Mouse (Mus musculus): ENCODE measurements at regions not wholly inside any gene's neighbourhood (a gene's known extent, or its start where the extent isn't known, plus 50 kb on each side); places are given as distances from the start of the nearest gene placed in this dataset.

DNA sequence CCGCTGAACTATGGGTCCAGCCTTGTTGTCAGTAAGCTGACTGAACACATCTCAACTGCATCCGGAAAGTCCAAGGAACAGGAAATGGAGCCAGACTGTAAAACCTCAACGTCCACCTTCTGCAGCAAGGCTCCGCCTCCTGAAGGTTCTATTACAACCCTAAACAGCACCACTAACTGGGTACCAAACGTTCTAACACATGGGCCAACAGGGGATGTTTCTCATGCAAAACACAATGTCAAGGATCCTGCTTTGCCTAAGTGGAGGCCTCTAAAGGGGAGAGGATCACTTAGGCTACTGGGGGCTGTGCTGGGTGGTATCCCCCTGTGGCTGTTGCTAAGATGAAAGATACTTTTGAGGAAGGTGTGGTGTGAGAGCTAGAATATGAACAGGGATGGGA, 51.0 kb upstream of the Stt3b start:
- peaks cover 4% of the 10 kb centered on the region for H3K36me3 ChIP-seq (replicated peaks; ENCODE audit: low read length)
- no peaks in the 10 kb centered on the region for H3K27me3 ChIP-seq (replicated peaks)
- peaks cover 22% of the 10 kb centered on the region for H3K9me3 ChIP-seq
- TF ChIP-seq FLI1 (IDR thresholded peaks at IDR 0.05; ENCODE audit: low read length) (no peak), GATA1 (IDR thresholded peaks at IDR 0.05; ENCODE audit: borderline replicate concordance, low read length) (no peak)
- peaks cover 13% of the 10 kb centered on the region for H3K4me1 ChIP-seq
- H3K4me3 ChIP-seq (replicated peaks) = no peak overlapping the region

DNA sequence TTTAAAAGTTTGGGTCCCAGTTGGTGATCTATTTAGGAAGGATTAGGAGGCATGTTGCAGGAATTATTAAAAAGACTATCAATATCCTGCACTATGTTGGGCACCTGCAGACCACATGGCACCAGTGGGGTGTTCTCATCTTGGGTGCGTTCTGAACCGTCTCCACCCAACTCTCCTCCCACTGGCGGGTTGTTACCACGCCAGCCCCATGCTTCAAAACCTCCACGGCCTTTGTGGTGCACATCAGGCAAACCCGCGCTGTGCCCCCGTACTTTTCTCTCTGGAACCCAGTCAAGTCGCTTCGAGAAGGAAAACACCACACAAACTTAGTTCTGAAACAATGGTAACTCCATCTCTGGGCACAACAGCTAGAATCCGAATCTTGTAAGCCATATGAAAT, 51.7 kb upstream of the Stt3b start:
- Histone ChIP-seq H3K4me3 (replicated peaks) (no peak overlapping the region), H3K36me3 (replicated peaks; ENCODE audit: low read length) (peaks cover 4% of the 10 kb centered on the region), H3K4me1 (peaks cover 13% of the 10 kb centered on the region), H3K9me3 (peaks cover 22% of the 10 kb centered on the region), H3K27me3 (replicated peaks) (no peaks in the 10 kb centered on the region)
- TF ChIP-seq FLI1 (IDR thresholded peaks at IDR 0.05; ENCODE audit: low read length) (no peak), GATA1 (IDR thresholded peaks at IDR 0.05; ENCODE audit: borderline replicate concordance, low read length) (no peak)

DNA sequence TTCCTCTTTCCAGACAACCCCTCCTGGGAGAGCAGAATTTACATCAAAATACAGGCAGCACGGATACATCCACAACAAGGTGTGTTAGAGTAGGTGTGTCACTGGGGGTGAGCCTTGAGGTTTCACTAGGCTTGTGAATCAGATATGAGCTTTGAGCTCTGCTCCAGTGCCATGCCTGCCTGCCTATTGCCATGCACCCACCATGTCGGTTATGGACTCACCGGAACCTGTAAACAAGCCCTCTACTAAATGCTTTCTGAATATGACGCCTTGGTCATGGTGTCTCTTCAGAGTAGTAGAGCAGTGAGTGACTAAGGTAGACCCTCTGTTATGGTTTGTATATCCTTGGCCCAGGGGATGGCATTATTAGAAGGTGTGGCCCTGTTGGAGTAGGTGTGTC, 52.3 kb upstream of the Stt3b start:
- Histone ChIP-seq H3K4me1 (peaks cover 13% of the 10 kb centered on the region), H3K9me3 (peaks cover 23% of the 10 kb centered on the region), H3K36me3 (replicated peaks; ENCODE audit: low read length) (peaks cover 4% of the 10 kb centered on the region), H3K4me3 (replicated peaks) (no peak overlapping the region), H3K27me3 (replicated peaks) (no peaks in the 10 kb centered on the region)
- TF ChIP-seq FLI1 (IDR thresholded peaks at IDR 0.05; ENCODE audit: low read length) = no peak
- no peak for TF ChIP-seq GATA1 (IDR thresholded peaks at IDR 0.05; ENCODE audit: borderline replicate concordance, low read length)

DNA sequence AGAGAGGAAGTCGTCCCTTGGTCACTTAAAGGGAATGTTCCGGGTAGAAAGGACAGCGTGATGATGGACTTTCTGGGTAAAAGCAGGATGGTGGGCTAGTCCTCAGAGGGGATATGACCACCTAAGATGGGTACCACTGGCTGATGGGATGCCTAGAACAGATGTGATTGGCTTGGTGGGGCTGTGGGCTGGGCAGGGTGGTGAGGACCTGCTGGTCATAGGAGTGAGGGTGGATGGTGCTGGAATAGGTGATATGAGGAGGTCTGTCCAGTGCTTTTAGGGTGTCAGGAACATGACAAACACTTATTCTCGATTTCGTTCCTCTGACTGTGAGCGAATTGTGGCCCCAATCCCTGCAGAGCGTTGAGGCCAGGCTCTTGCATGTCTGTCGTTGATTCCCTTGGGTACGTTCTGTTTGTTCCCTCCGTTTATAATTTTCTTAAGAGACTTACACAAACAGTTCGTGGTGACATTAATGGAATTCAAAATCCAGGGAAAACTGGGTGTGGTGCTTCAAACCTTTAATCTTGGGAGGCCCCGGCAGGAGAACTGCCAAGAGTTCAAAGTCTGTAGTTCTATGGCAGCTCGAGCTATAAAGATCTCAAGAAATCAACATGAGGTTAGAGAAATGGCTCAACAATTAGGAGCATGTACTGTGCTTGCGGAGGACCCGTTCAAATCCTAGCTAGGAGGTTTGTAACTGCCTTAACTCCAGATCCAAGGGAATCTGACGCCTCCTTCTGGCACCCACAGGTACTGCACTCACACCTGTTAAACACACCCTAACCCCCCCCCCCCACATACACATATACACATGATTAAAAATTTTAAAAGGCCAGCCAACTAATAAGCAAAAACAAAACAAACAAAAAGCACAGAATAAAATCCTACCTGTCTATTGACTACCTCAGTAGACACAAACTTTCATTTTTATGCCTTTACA, 55.0 kb upstream of the Stt3b start:
- Histone ChIP-seq H3K4me3 (replicated peaks) (no peak overlapping the region), H3K27me3 (replicated peaks) (no peaks in the 10 kb centered on the region), H3K9me3 (peaks cover 13% of the 10 kb centered on the region), H3K36me3 (replicated peaks; ENCODE audit: low read length) (no peaks in the 10 kb centered on the region), H3K4me1 (peaks cover 6% of the 10 kb centered on the region; the same call in 1 of the 2 replicates)
- TF ChIP-seq FLI1 (IDR thresholded peaks at IDR 0.05; ENCODE audit: low read length) (no peak), GATA1 (IDR thresholded peaks at IDR 0.05; ENCODE audit: borderline replicate concordance, low read length) (no peak)

DNA sequence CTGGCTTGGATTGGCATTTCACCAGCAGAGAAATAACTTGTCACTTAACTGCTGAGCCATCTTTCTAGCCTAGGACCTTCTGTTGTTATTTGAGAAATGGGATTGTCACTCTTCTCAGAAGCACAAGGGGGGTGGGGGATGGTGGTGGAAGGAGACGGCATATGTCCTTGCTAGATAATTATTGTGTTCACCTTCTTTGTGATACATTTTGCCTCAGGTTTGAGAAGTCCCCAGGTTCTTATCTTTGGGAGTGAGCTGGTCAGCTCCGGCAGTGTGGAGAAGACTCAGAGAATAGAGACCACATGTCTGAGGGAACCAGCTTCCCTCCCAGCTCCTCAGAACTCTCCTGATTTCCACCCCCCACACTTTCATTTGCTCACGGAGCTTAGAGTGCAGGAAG, 57.6 kb upstream of the Stt3b start:
- Histone ChIP-seq H3K36me3 (replicated peaks; ENCODE audit: low read length) (no peaks in the 10 kb centered on the region), H3K4me1 (no peaks in the 10 kb centered on the region; the same call in 1 of the 2 replicates)
- TF ChIP-seq GATA1 (IDR thresholded peaks at IDR 0.05; ENCODE audit: borderline replicate concordance, low read length) (no peak), FLI1 (IDR thresholded peaks at IDR 0.05; ENCODE audit: low read length) (no peak)

DNA sequence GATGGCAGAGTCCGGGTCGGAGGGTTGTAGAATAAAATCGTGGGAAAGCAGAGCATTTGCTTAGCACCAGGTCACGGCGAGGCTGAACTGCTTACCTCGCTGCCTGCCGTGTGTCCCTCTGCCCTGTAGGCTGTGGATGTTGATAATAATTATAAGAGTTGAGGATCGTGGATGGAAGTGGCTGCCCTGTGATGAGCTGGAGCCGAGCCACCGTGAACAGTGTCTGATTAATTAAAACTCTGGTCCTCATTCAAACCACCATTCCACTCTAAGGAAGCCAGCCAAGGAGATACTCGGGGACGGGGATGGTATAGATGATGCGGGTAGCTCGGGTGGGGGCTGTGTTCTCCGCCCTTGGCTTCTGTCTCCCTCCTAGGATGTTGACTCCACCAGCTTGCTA, 70.1 kb upstream of the Stt3b start:
- H3K27me3 ChIP-seq (replicated peaks) = peaks cover 5% of the 10 kb centered on the region
- H3K36me3 ChIP-seq (replicated peaks; ENCODE audit: low read length) = no peaks in the 10 kb centered on the region
- TF ChIP-seq FLI1 (IDR thresholded peaks at IDR 0.05; ENCODE audit: low read length) = no peak
- no peak for TF ChIP-seq GATA1 (IDR thresholded peaks at IDR 0.05; ENCODE audit: borderline replicate concordance, low read length)
- H3K4me3 ChIP-seq (replicated peaks) = no peak overlapping the region
- peaks cover 15% of the 10 kb centered on the region for H3K4me1 ChIP-seq
- H3K9me3 ChIP-seq = 0 out of 2 replicates have a peak, but pooled peaks cover 7% of the 10 kb centered on the region

More for the DNA sequence above, 57.6 kb upstream of the Stt3b start:
- Histone ChIP-seq H3K4me3 (replicated peaks) (no peak overlapping the region), H3K27me3 (replicated peaks) (no peaks in the 10 kb centered on the region), H3K9me3 (peaks cover 13% of the 10 kb centered on the region)

DNA sequence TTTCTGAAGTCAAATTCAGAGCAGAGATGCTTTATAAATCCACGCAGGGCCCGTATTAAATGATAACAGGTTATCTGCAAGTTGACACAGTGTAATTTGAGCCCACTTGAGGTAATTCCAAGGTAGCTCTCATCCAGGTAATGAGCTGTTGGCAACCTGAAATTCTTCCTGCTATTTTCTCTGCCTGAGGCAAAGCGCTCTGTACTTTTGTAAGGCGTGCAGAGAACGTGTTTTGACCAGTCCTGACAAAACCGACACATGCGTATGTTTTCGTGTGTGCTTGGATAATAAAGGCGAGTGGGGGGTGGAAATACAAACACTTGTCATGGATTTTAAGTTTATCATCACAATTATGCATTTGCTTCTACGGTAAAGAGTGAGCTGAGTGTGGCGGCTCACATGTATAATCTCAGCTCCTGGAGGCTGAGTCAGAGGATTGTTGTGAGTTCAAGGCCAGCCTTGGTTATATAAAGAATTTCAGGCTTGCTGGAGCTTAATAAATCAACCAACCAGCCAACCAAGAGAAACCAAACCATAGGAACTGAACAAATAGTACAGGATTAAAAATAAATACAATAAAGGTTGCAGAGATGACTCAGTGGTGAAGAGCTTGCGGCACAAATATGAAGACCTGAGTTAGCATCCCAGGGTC, 72.7 kb upstream of the Stt3b start:
- no peaks in the 10 kb centered on the region for H3K36me3 ChIP-seq (replicated peaks; ENCODE audit: low read length)
- H3K27me3 ChIP-seq (replicated peaks) = peaks cover 5% of the 10 kb centered on the region
- H3K4me1 ChIP-seq = peaks cover 37% of the 10 kb centered on the region
- no peak for TF ChIP-seq FLI1 (IDR thresholded peaks at IDR 0.05; ENCODE audit: low read length)
- TF ChIP-seq GATA1 (IDR thresholded peaks at IDR 0.05; ENCODE audit: borderline replicate concordance, low read length) = no peak
- 0 out of 2 replicates have a peak, but pooled peaks cover 4% of the 10 kb centered on the region for H3K9me3 ChIP-seq
- no peak overlapping the region for H3K4me3 ChIP-seq (replicated peaks)

DNA sequence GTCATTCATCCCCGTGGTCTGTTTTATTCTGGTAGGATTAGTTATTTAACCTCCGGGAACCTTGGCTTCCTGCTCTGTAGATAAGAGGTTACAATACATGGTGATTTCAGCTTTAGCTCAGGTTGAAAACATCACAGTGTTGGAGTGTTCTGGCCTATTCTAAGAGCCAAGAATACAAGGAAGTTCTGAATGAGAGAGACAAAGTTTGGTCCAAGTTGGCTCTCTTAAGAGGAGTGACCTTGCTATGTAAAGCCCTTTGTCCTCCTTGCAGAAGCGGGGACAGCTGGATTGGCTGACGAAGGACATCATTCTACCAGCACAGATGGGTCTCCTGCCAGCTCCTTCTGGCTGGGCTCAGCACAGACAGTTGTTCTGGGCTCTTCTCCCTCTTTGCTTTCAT, 73.7 kb upstream of the Stt3b start:
- TF ChIP-seq GATA1 (IDR thresholded peaks at IDR 0.05; ENCODE audit: borderline replicate concordance, low read length) = no peak
- H3K4me3 ChIP-seq (replicated peaks) = no peak overlapping the region
- H3K27me3 ChIP-seq (replicated peaks) = peaks cover 5% of the 10 kb centered on the region
- H3K36me3 ChIP-seq (replicated peaks; ENCODE audit: low read length) = no peaks in the 10 kb centered on the region
- 0 out of 2 replicates have a peak, but pooled peaks cover 3% of the 10 kb centered on the region for H3K9me3 ChIP-seq
- peaks cover 47% of the 10 kb centered on the region for H3K4me1 ChIP-seq

DNA sequence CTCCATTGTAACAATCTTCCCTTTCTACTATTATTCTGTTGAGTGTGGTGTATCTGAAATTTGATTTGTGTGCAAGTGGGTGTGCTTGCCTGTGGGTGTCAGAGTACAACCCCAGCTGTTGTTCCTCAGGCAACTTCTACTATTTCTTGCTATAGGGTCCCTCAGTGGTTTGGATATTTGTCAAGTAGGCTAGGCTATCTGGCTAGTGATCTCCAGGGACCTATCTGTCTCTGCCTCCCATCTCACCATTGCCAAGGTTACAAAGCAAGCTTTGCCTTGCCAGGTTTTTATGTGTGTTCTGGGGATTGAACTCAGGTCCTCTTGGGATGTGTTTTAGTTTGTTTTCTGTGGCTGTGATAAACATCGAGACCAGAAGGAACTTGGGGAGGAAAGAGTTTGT, 74.1 kb upstream of the Stt3b start:
- Histone ChIP-seq H3K4me3 (replicated peaks) (no peak overlapping the region), H3K36me3 (replicated peaks; ENCODE audit: low read length) (no peaks in the 10 kb centered on the region), H3K4me1 (peaks cover 51% of the 10 kb centered on the region), H3K9me3 (no peaks in the 10 kb centered on the region), H3K27me3 (replicated peaks) (peaks cover 5% of the 10 kb centered on the region)
- TF ChIP-seq GATA1 (IDR thresholded peaks at IDR 0.05; ENCODE audit: borderline replicate concordance, low read length) (no peak), FLI1 (IDR thresholded peaks at IDR 0.05; ENCODE audit: low read length) (no peak)
